Mouse (Mus musculus) liver, embryonic 14.5 days (tissue): Measurements from ENCODE around the gene Swsap1.

ENCODE experiments used
- CTCF ChIP-seq: IDR thresholded peaks from 2 replicates; pipeline ENCODE4 v1.5.1; 2016; ENCODE audit warnings: antibody characterized with exemption, low read depth, control low read depth
- EP300 ChIP-seq: IDR thresholded peaks from 2 replicates; pipeline ENCODE4 v1.6.1; 2016; ENCODE audit warnings: antibody characterized with exemption, low read depth

GRCm38 (mm10) chr9:21987592-21988342, 32.2 kb downstream of the Swsap1 start:
- TF ChIP-seq EP300 (no peak), CTCF (no peak)
